Comparison of ENCODE assay signal across 28 mouse cellular contexts in the genomic region with DNA sequence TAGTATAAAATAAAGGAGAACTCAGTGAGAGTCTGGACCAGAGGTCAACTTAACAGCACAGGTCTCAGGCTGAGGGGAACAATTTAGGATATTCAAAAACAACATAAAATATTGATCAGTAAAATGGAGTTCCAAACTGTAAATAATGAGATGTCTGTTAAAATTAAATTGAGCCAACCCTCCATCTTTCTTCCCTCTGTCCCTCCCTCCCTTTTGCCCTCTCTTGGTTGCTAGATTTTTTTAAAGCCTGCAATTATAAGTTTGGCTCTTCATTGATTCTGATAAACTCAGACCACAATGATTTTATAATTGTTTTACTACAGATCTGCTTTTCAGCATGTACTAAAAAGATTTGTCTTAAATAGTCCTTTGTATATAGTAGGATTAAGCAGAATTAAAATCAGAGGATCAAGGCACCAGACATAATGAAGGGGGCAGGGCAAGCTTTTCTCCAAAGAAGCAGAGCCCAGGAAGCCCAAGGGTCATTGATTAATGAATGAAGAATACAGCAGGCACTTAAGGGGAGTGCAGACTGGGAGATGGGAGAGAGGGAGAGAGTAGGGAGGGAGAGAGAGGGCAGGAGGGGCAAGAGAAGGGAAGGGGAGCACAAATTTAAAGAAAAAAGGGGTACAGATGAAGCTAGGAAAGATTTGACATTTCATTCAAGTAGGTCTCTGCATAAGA.
A peak's percentile ranks its signal among the peaks of the same experiment; 100 is the strongest.
DNase-seq lines count a peak whose midpoint lies in the region; ATAC-seq and TF ChIP-seq lines count a peak whose summit lies in the region.
"Had no signal": no experiment of that assay in that cellular context is flagged by ENCODE, and none has a peak within 500 bp of the region (broad histone marks: within the 10 kb centered on the region; RNA-seq: fewer than 3 reads in every experiment).

No protein-coding gene starts in this region.

- H3K27ac ChIP-seq in forebrain, embryonic 12.5 days = no peak overlapping the region
- no peak overlapping the region for H3K27ac ChIP-seq in forebrain, postnatal 0 days (ENCODE audit: low read depth, low read length)
- peak overlapping the region; percentile 45; the same call in 1 of the 2 replicates for H3K27ac ChIP-seq in midbrain, embryonic 14.5 days (replicated peaks; ENCODE audit: low read depth, low read length)
- H3K27ac ChIP-seq: heart, adult 2 months; heart, embryonic 13.5 days; hindbrain, embryonic 15.5 days; kidney, embryonic 15.5 days; liver, embryonic 14.5 days; neural tube, embryonic 12.5 days; stomach, embryonic 15.5 days had no signal

- TF ChIP-seq POLR2A in brain, embryonic 14.5 days (IDR thresholded peaks at IDR 0.05; ENCODE audit: borderline replicate concordance, extremely low read depth, insufficient read depth, insufficient read length, poor library complexity, severe bottlenecking) = no peak

- no peak overlapping the region for H3K9ac ChIP-seq in forebrain, embryonic 12.5 days
- H3K9ac ChIP-seq in forebrain, postnatal 0 days = no peak overlapping the region
- no peak overlapping the region for H3K9ac ChIP-seq in midbrain, embryonic 14.5 days (replicated peaks; ENCODE audit: low read length)
- H3K9ac ChIP-seq: heart, embryonic 13.5 days; hindbrain, embryonic 15.5 days; kidney, embryonic 15.5 days; liver, embryonic 14.5 days; lung, embryonic 14.5 days; neural tube, embryonic 12.5 days; stomach, embryonic 15.5 days had no signal

- TF ChIP-seq CTCF in forebrain, postnatal 0 days (IDR thresholded peaks at IDR 0.05; ENCODE audit: low read depth) = no peak
- no peak for TF ChIP-seq CTCF in brain, embryonic 14.5 days (IDR thresholded peaks at IDR 0.05; ENCODE audit: borderline replicate concordance, extremely low read depth, insufficient read depth, insufficient read length)

- H3K4me2 ChIP-seq in forebrain, embryonic 12.5 days = no peak overlapping the region
- H3K4me2 ChIP-seq in forebrain, postnatal 0 days (ENCODE audit: low read depth) = no peak overlapping the region
- H3K4me2 ChIP-seq in midbrain, embryonic 14.5 days (ENCODE audit: low read length) = no peak overlapping the region
- H3K4me2 ChIP-seq: heart, embryonic 13.5 days; hindbrain, embryonic 15.5 days; kidney, embryonic 15.5 days; lung, embryonic 14.5 days; neural tube, embryonic 12.5 days; stomach, embryonic 15.5 days had no signal

- peak; percentile 80 for ATAC-seq in forebrain, embryonic 12.5 days (ENCODE audit: low FRiP score)
- no peak for ATAC-seq in forebrain, postnatal 0 days
- peak; percentile 64; the same call in 1 of the 2 replicates for ATAC-seq in midbrain, embryonic 14.5 days (ENCODE audit: low FRiP score, low TSS enrichment)
- ATAC-seq: intestine, embryonic 16.5 days; Patski had no signal

- H3K9me3 ChIP-seq in forebrain, embryonic 12.5 days = no peaks in the 10 kb centered on the region
- no peaks in the 10 kb centered on the region for H3K9me3 ChIP-seq in forebrain, postnatal 0 days (ENCODE audit: low read length)
- no peaks in the 10 kb centered on the region for H3K9me3 ChIP-seq in midbrain, embryonic 14.5 days (ENCODE audit: control insufficient read depth, low read length)
- H3K9me3 ChIP-seq: heart, embryonic 13.5 days; hindbrain, embryonic 15.5 days; kidney, embryonic 15.5 days; megakaryocyte, embryonic 14.5 days; neural tube, embryonic 12.5 days; stomach, embryonic 15.5 days had no signal

- H3K4me1 ChIP-seq in forebrain, embryonic 12.5 days = peaks cover 14% of the 10 kb centered on the region
- H3K4me1 ChIP-seq in forebrain, postnatal 0 days (ENCODE audit: insufficient read depth) = no peaks in the 10 kb centered on the region
- no peaks in the 10 kb centered on the region; the same call in 1 of the 2 replicates for H3K4me1 ChIP-seq in midbrain, embryonic 14.5 days (ENCODE audit: control insufficient read depth, insufficient read depth, low read length)
- H3K4me1 ChIP-seq: heart, embryonic 13.5 days; hindbrain, embryonic 15.5 days; kidney, embryonic 15.5 days; megakaryocyte, embryonic 14.5 days; neural tube, embryonic 12.5 days; stomach, embryonic 15.5 days had no signal

- DNase-seq in forebrain, postnatal 0 days = no peak
- DNase-seq in brain, embryonic 14.5 days (ENCODE audit: low read depth) = peak; percentile 59
- DNase-seq in embryo, embryonic 11 days = peak; percentile 17
- peak; percentile 40 for DNase-seq in midbrain, embryonic 14.5 days
- DNase-seq in right cerebral cortex, postnatal 14 days = no peak
- no peak for DNase-seq in urinary bladder, postnatal 25 days (ENCODE audit: low spot score)
- no peak for DNase-seq in MN1 (ENCODE audit: low spot score)
- DNase-seq: adrenal gland, postnatal 36 days; cerebellum, adult 11 months; cerebellum, adult 9-11 months; gastrocnemius, postnatal 36 days; heart, adult 2 months; heart, postnatal 14 days; kidney, postnatal 36 days; lung, embryonic 14.5 days; lung, postnatal 36 days; right cerebral cortex, postnatal 4 days; thymus, postnatal 25 days had no signal

- no peak overlapping the region for H3K4me3 ChIP-seq in forebrain, embryonic 12.5 days (replicated peaks)
- no peak overlapping the region for H3K4me3 ChIP-seq in forebrain, postnatal 0 days (ENCODE audit: low read depth, low read length)
- H3K4me3 ChIP-seq in midbrain, embryonic 14.5 days (replicated peaks; ENCODE audit: low read depth, low read length) = no peak overlapping the region
- H3K4me3 ChIP-seq: heart, adult 2 months; heart, embryonic 13.5 days; hindbrain, embryonic 15.5 days; kidney, embryonic 15.5 days; megakaryocyte, embryonic 14.5 days; neural tube, embryonic 12.5 days; stomach, embryonic 15.5 days had no signal

- no peaks in the 10 kb centered on the region for H3K36me3 ChIP-seq in forebrain, embryonic 12.5 days (replicated peaks)
- no peaks in the 10 kb centered on the region for H3K36me3 ChIP-seq in forebrain, postnatal 0 days (ENCODE audit: insufficient read depth)
- H3K36me3 ChIP-seq in midbrain, embryonic 14.5 days (ENCODE audit: control insufficient read depth, insufficient read depth, low read length) = no peaks in the 10 kb centered on the region
- H3K36me3 ChIP-seq: heart, embryonic 13.5 days; hindbrain, embryonic 15.5 days; kidney, embryonic 15.5 days; neural tube, embryonic 12.5 days; stomach, embryonic 15.5 days had no signal

- no peaks in the 10 kb centered on the region for H3K27me3 ChIP-seq in forebrain, embryonic 12.5 days
- H3K27me3 ChIP-seq in forebrain, postnatal 0 days (ENCODE audit: insufficient read depth, low read length) = no peaks in the 10 kb centered on the region
- no peaks in the 10 kb centered on the region for H3K27me3 ChIP-seq in midbrain, embryonic 14.5 days (ENCODE audit: control insufficient read depth, insufficient read depth, low read length)
- H3K27me3 ChIP-seq: heart, embryonic 13.5 days; hindbrain, embryonic 15.5 days; kidney, embryonic 15.5 days; megakaryocyte, embryonic 14.5 days; neural tube, embryonic 12.5 days; stomach, embryonic 15.5 days had no signal

Comparison
In these comparisons a context has a peak if more than half of its experiments do, and no peak if none do; other contexts are left out.
1. DNase-seq: peak in brain, embryonic 14.5 days (single experiment), embryo, embryonic 11 days (single experiment) and midbrain, embryonic 14.5 days (single experiment); none in forebrain, postnatal 0 days (single experiment), right cerebral cortex, postnatal 14 days (single experiment), urinary bladder, postnatal 25 days (single experiment) and MN1 (single experiment).